Mouse (Mus musculus) myocyte (in vitro differentiated cells): ENCODE results near the gene Ikbke. TPM values are rescaled to one million over a fixed set of nuclear protein-coding genes. Genes with fewer than 3 reads are reported as not detected.

ENCODE experiments used
- H3K27me3 ChIP-seq: one replicate; pipeline ENCODE4 v1.6.1; 2011; ENCODE audit not compliant: control insufficient read depth, insufficient read depth, insufficient read length
- H3K36me3 ChIP-seq: one replicate; pipeline ENCODE4 v1.6.1; 2011; ENCODE audit not compliant: control insufficient read depth, insufficient read depth
- H3K4me2 ChIP-seq: one replicate; pipeline ENCODE4 v1.6.1; 2011; ENCODE audit warnings: low read depth, control low read depth
- H3K4me3 ChIP-seq: one replicate; pipeline ENCODE4 v1.5.1; 2011; ENCODE audit warnings: mild to moderate bottlenecking, control low read depth, moderate library complexity
- H3K79me2 ChIP-seq: one replicate; pipeline ENCODE4 v1.6.1; 2011; ENCODE audit not compliant: control insufficient read depth, insufficient read depth
- H3ac ChIP-seq: one replicate; pipeline ENCODE4 v1.6.1; 2011; ENCODE audit not compliant: control insufficient read depth, insufficient read length
- CEBPB ChIP-seq: IDR thresholded peaks from 2 replicates; pipeline ENCODE4 v1.6.1; 2011; ENCODE audit warnings: mild to moderate bottlenecking, moderate library complexity; ENCODE audit not compliant: poor library complexity, insufficient read depth, severe bottlenecking
- E2F4 ChIP-seq: IDR thresholded peaks from one replicate; pipeline ENCODE4 v1.6.1; 2011; ENCODE audit warnings: mild to moderate bottlenecking, control low read depth, moderate library complexity; ENCODE audit not compliant: insufficient read depth
- MAX ChIP-seq: IDR thresholded peaks from one replicate; pipeline ENCODE4 v1.6.1; 2011; ENCODE audit warnings: low read depth, mild to moderate bottlenecking, control low read depth
- MYOD1 ChIP-seq, 3 experiments: IDR thresholded peaks; one replicate each; pipeline ENCODE4 v1.6.1; 2011; ENCODE audit warnings: control low read depth in 2 of 3, low read depth in 2 of 3, mild to moderate bottlenecking in 2 of 3, moderate library complexity in 1 of 3; ENCODE audit not compliant: insufficient read length in 2 of 3, control insufficient read depth in 1 of 3
- MYOG ChIP-seq, 3 experiments: IDR thresholded peaks; one replicate each; pipeline ENCODE4 v1.6.1; 2011; ENCODE audit warnings: control low read depth in 2 of 3, low read depth in 2 of 3, mild to moderate bottlenecking in 2 of 3; ENCODE audit not compliant: insufficient read length in 2 of 3, control insufficient read depth in 1 of 3, insufficient read depth in 1 of 3
- POLR2A ChIP-seq: IDR thresholded peaks from one replicate; pipeline ENCODE4 v1.6.1; 2011; ENCODE audit warnings: low read depth, mild to moderate bottlenecking, control low read depth, moderate library complexity; ENCODE audit not compliant: insufficient read length
- POLR2AphosphoS2 ChIP-seq: IDR thresholded peaks from one replicate; pipeline ENCODE4 v1.6.1; 2011; ENCODE audit warnings: low read depth, control low read depth; ENCODE audit not compliant: insufficient read length
- REST ChIP-seq: IDR thresholded peaks from one replicate; pipeline ENCODE4 v1.6.1; 2011; ENCODE audit warnings: mild to moderate bottlenecking, control low read depth, moderate library complexity; ENCODE audit not compliant: insufficient read depth, insufficient read length
- SRF ChIP-seq: IDR thresholded peaks from one replicate; pipeline ENCODE4 v1.6.1; 2011; ENCODE audit warnings: low read depth; ENCODE audit not compliant: control insufficient read depth, insufficient read length
- TCF12 ChIP-seq: IDR thresholded peaks from one replicate; pipeline ENCODE4 v1.6.1; 2011; ENCODE audit warnings: mild to moderate bottlenecking, control low read depth; ENCODE audit not compliant: poor library complexity, insufficient read depth, severe bottlenecking
- TCF3 ChIP-seq: IDR thresholded peaks from one replicate; pipeline ENCODE4 v1.6.1; 2011; ENCODE audit warnings: low read depth, control low read depth; ENCODE audit not compliant: insufficient read length
- USF1 ChIP-seq: IDR thresholded peaks from one replicate; pipeline ENCODE4 v1.6.1; 2011; ENCODE audit warnings: low read depth, mild to moderate bottlenecking, control low read depth, moderate library complexity
- polyA plus RNA-seq: library from polyadenylated mRNA; unstranded; fragments of >200 nt; fragmentation: generic; extraction: Trizol; gene quantifications from one replicate; pipeline ENCODE4 v1.2.1, GENCODE M21; 2012; ENCODE audit warnings: missing spikeins

The Ikbke gene
- polyA plus RNA-seq, 1 experiment = 1.7 TPM

GRCm38 (mm10) chr1:131299788-131300187 lies 20.4 kb upstream of the Ikbke start:
- Histone ChIP-seq H3K4me2 (no peak overlapping the region), H3K27me3 (no peaks in the 10 kb centered on the region), H3K79me2 (no peaks in the 10 kb centered on the region), H3K36me3 (peaks cover 31% of the 10 kb centered on the region), H3K4me3 (no peak overlapping the region), H3ac (no peak overlapping the region)
- TF ChIP-seq SRF (no peak), MAX (no peak), MYOG (IDR thresholded peaks at IDR 0.05; ENCODE audit: control insufficient read depth in 1 of 3, insufficient read depth in 1 of 3, insufficient read length in 2 of 3, low read depth in 2 of 3) (peak in 1 of 3 experiments; percentile 10), REST (no peak), E2F4 (no peak), TCF3 (no peak), MYOD1 (IDR thresholded peaks at IDR 0.05; ENCODE audit: control insufficient read depth in 1 of 3, insufficient read length in 2 of 3, low read depth in 2 of 3) (no peak), TCF12 (no peak), POLR2A (no peak)

DNA sequence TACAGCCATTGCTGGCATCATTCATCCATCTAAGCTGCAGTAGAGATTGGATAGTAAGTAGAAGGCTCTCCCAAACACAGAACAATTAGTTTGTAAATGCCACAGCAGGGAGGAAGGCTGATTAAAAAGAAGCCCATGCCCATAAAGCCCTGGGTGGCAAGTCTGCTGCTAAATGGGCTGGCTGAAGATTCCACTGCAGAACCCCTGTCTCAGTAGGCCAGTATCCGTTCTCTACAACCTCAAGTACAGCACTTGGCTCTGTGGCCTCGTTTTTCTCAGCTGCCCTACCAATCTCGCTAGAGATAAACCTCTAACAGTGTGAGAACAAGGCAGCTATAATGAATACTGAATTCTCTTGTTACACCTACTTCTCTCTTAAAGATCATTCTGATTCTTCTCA lies 19.8 kb upstream of the Ikbke start:
- Histone ChIP-seq H3K79me2 (no peaks in the 10 kb centered on the region), H3K36me3 (peaks cover 31% of the 10 kb centered on the region), H3ac (no peak overlapping the region), H3K4me2 (no peak overlapping the region), H3K27me3 (no peaks in the 10 kb centered on the region), H3K4me3 (no peak overlapping the region)
- TF ChIP-seq E2F4 (no peak), TCF3 (no peak), POLR2A (no peak), MYOD1 (IDR thresholded peaks at IDR 0.05; ENCODE audit: control insufficient read depth in 1 of 3, insufficient read length in 2 of 3, low read depth in 2 of 3) (no peak)

- TF ChIP-seq CEBPB = no peak
- TF ChIP-seq TCF12 = no peak
- no peak for TF ChIP-seq USF1
- TF ChIP-seq E2F4 = no peak
- peaks cover 32% of the 10 kb centered on the region for H3K36me3 ChIP-seq
- no peak overlapping the region for H3K4me2 ChIP-seq
- no peak overlapping the region for H3K4me3 ChIP-seq
- H3K79me2 ChIP-seq = no peaks in the 10 kb centered on the region
- H3K27me3 ChIP-seq = no peaks in the 10 kb centered on the region
- H3ac ChIP-seq = no peak overlapping the region
Observed at GRCm38 (mm10) chr1:131298171-131298570, 18.8 kb upstream of the Ikbke start.

DNA sequence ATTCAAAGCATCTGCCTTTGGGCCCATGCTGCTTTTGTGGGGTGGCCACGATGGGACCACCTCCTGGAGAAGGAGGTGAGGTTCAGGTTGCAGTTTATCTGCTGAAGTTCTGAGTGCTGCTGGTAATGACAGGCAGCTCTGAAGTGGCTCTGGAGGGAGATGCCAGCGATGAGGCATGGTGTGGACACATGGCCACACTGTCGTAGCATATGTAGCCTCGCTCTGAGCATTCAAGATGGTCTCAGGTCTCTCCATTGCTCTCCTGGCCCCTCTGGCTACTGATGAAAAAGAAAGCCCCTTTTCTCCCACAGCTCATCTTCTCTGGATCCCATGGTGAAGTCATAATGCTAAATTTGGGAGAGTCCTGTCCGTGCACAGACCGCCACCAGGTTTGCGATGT lies 17.3 kb upstream of the Ikbke start:
- Histone ChIP-seq H3K36me3 (peaks cover 41% of the 10 kb centered on the region), H3ac (no peak overlapping the region), H3K27me3 (no peaks in the 10 kb centered on the region), H3K4me3 (no peak overlapping the region), H3K79me2 (no peaks in the 10 kb centered on the region), H3K4me2 (no peak overlapping the region)
- TF ChIP-seq TCF3 = no peak
- no peak for TF ChIP-seq MYOG (IDR thresholded peaks at IDR 0.05; ENCODE audit: control insufficient read depth in 1 of 3, insufficient read depth in 1 of 3, insufficient read length in 2 of 3, low read depth in 2 of 3)
- TF ChIP-seq POLR2A = no peak
- no peak for TF ChIP-seq REST
- no peak for TF ChIP-seq E2F4
- no peak for TF ChIP-seq POLR2AphosphoS2
- no peak for TF ChIP-seq MAX
- TF ChIP-seq TCF12 = no peak
- no peak for TF ChIP-seq USF1
- TF ChIP-seq CEBPB = no peak
- no peak for TF ChIP-seq MYOD1 (IDR thresholded peaks at IDR 0.05; ENCODE audit: control insufficient read depth in 1 of 3, insufficient read length in 2 of 3, low read depth in 2 of 3)
- no peak for TF ChIP-seq SRF

DNA sequence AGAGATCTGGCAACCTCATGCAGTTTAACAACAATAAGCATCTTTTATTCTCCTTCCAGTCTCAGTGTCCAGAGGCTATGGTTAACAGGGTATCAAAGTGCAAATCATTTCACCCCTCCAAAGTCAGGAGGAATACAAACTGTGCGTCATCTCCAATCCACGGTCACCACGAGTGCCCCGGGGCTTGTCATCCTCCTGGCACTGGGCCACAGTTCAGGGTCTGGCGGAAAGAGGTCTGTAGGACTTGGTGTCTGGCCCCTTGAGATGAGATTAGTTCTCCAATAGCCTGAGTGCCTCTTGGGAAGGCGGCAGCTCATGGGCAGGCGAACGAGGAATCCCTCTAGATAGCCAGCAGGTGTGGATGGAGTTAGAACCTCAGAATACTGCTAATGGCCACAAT lies 15.8 kb upstream of the Ikbke start:
- no peak overlapping the region for H3ac ChIP-seq
- no peaks in the 10 kb centered on the region for H3K79me2 ChIP-seq
- peaks cover 41% of the 10 kb centered on the region for H3K36me3 ChIP-seq
- H3K27me3 ChIP-seq = no peaks in the 10 kb centered on the region
- H3K4me2 ChIP-seq = no peak overlapping the region
- no peak overlapping the region for H3K4me3 ChIP-seq
- TF ChIP-seq REST (no peak), POLR2A (no peak), TCF3 (no peak)

- Histone ChIP-seq H3K79me2 (no peaks in the 10 kb centered on the region), H3K4me3 (no peak overlapping the region), H3K4me2 (no peak overlapping the region), H3K27me3 (no peaks in the 10 kb centered on the region), H3ac (no peak overlapping the region), H3K36me3 (peaks cover 34% of the 10 kb centered on the region)
- TF ChIP-seq POLR2AphosphoS2 (no peak), TCF12 (no peak), POLR2A (no peak), TCF3 (no peak), CEBPB (no peak), E2F4 (no peak), REST (no peak), MYOG (IDR thresholded peaks at IDR 0.05; ENCODE audit: control insufficient read depth in 1 of 3, insufficient read depth in 1 of 3, insufficient read length in 2 of 3, low read depth in 2 of 3) (no peak), MYOD1 (IDR thresholded peaks at IDR 0.05; ENCODE audit: control insufficient read depth in 1 of 3, insufficient read length in 2 of 3, low read depth in 2 of 3) (no peak), MAX (no peak), USF1 (no peak), SRF (no peak)
Observed at GRCm38 (mm10) chr1:131293922-131294250, 14.5 kb upstream of the Ikbke start.
